12 mouse cellular contexts compared by ENCODE assay signal in genomic region chr4:115856282-115856681, GRCm38 (mm10). TPM values are rescaled to one million over a fixed set of nuclear protein-coding genes. Genes with fewer than 3 reads are reported as not detected.
DNase-seq lines count a peak whose midpoint lies in the region; ATAC-seq and TF ChIP-seq lines count a peak whose summit lies in the region.
"Had no signal": no experiment of that assay in that cellular context is flagged by ENCODE, and none has a peak within 500 bp of the region (broad histone marks: within the 10 kb centered on the region; RNA-seq: fewer than 3 reads in every experiment).

No protein-coding gene starts in this region.

- intact Hi-C loops in heart, adult 2 months (cut with DNase I), result no loop called here
- intact Hi-C loops in heart, postnatal 36 days (cut with DNase I), result no loop called here

- TF ChIP-seq POLR2A in heart, adult 2 months (IDR thresholded peaks at IDR 0.05; ENCODE audit: insufficient read depth, low read depth, low read length), result no peak

- H3K9me3 ChIP-seq in heart, embryonic 12.5 days (replicated peaks), result no peaks in the 10 kb centered on the region
- no peaks in the 10 kb centered on the region for H3K9me3 ChIP-seq in liver, embryonic 12.5 days (replicated peaks)
- no peaks in the 10 kb centered on the region for H3K9me3 ChIP-seq in midbrain, postnatal 0 days (ENCODE audit: low read length)

- 0 out of 2 replicates have a peak, but pooled peaks cover 8% of the 10 kb centered on the region for H3K27me3 ChIP-seq in heart, embryonic 12.5 days (replicated peaks)
- H3K27me3 ChIP-seq in heart, adult 2 months (ENCODE audit: control insufficient read depth, insufficient read depth, low read length), result no peaks in the 10 kb centered on the region
- no peaks in the 10 kb centered on the region for H3K27me3 ChIP-seq in liver, embryonic 12.5 days (replicated peaks)
- H3K27me3 ChIP-seq in midbrain, postnatal 0 days (ENCODE audit: insufficient read depth, low read length), result no peaks in the 10 kb centered on the region

- peaks cover 29% of the 10 kb centered on the region for H3K4me1 ChIP-seq in heart, embryonic 12.5 days (replicated peaks)
- peaks cover 4% of the 10 kb centered on the region for H3K4me1 ChIP-seq in heart, adult 2 months (ENCODE audit: control insufficient read depth, insufficient read depth, low read length)
- H3K4me1 ChIP-seq in liver, embryonic 12.5 days, result peaks cover 69% of the 10 kb centered on the region
- H3K4me1 ChIP-seq in midbrain, postnatal 0 days (ENCODE audit: insufficient read depth, low read length), result peaks cover 5% of the 10 kb centered on the region; the same call in 1 of the 2 replicates

- no peak overlapping the region for H3K27ac ChIP-seq in heart, embryonic 12.5 days (ENCODE audit: poor library complexity, severe bottlenecking)
- H3K27ac ChIP-seq in heart, adult 2 months, result no peak overlapping the region
- H3K27ac ChIP-seq in liver, embryonic 12.5 days, result peak overlapping the region; percentile 90
- H3K27ac ChIP-seq in midbrain, postnatal 0 days (ENCODE audit: low read depth, low read length), result peak overlapping the region; percentile 38; the same call in 1 of the 2 replicates
- H3K27ac ChIP-seq: left cerebral cortex, adult 2 months had no signal

- no peaks in the 10 kb centered on the region for H3K79me2 ChIP-seq in heart, adult 2 months (replicated peaks; ENCODE audit: control insufficient read depth, insufficient read depth, low read length)

- no peak for DNase-seq in heart, adult 2 months
- peak; percentile 79 for DNase-seq in c-Kit-positive CD71-positive TER-119-positive erythroid progenitor cells, embryonic 14.5 days (ENCODE audit: low spot score)
- DNase-seq in midbrain, postnatal 0 days (ENCODE audit: low spot score), result no peak
- no peak for DNase-seq in adrenal gland, postnatal 25 days
- DNase-seq in right cerebral cortex, adult 2 months (ENCODE audit: low spot score in 2 of 2), result no peak
- DNase-seq in heart, postnatal 36 days, result no peak
- DNase-seq: kidney, adult 9 months; thymus, adult 2 months had no signal

- H3K4me3 ChIP-seq in heart, embryonic 12.5 days, result no peak overlapping the region
- H3K4me3 ChIP-seq in heart, adult 2 months, result no peak overlapping the region
- H3K4me3 ChIP-seq in liver, embryonic 12.5 days, result peak overlapping the region; percentile 12; the same call in 1 of the 2 replicates
- no peak overlapping the region for H3K4me3 ChIP-seq in midbrain, postnatal 0 days (ENCODE audit: low read depth, low read length)
- H3K4me3 ChIP-seq: left cerebral cortex, adult 2 months had no signal

- 26% methylated on average over 4 of the region's 4 CpGs for WGBS in heart, embryonic 12.5 days
- 76% methylated on average over 4 of the region's 4 CpGs for WGBS in heart, adult 2 months
- 17% methylated on average over 4 of the region's 4 CpGs for WGBS in liver, embryonic 12.5 days (ENCODE audit: insufficient replicate concordance)
- 33% methylated on average over 4 of the region's 4 CpGs for WGBS in midbrain, postnatal 0 days

- no peak overlapping the region for H3K4me2 ChIP-seq in heart, embryonic 12.5 days
- H3K4me2 ChIP-seq in liver, embryonic 12.5 days, result peak overlapping the region; percentile 59
- no peak overlapping the region for H3K4me2 ChIP-seq in midbrain, postnatal 0 days (ENCODE audit: low read depth, low read length, poor library complexity, severe bottlenecking)

- no peak for TF ChIP-seq CTCF in heart, adult 2 months (IDR thresholded peaks at IDR 0.05)
- no peak for TF ChIP-seq CTCF in midbrain, postnatal 0 days (IDR thresholded peaks at IDR 0.05)

- peak; percentile 87 for ATAC-seq in heart, embryonic 12.5 days (ENCODE audit: insufficient number of reproducible peaks, low FRiP score)
- ATAC-seq in liver, embryonic 12.5 days, result peak; percentile 97
- no peak for ATAC-seq in midbrain, postnatal 0 days (ENCODE audit: low FRiP score)

- no peak overlapping the region for H3K9ac ChIP-seq in heart, embryonic 12.5 days
- no peak overlapping the region for H3K9ac ChIP-seq in heart, adult 2 months (ENCODE audit: low read depth, low read length)
- H3K9ac ChIP-seq in liver, embryonic 12.5 days, result peak overlapping the region; percentile 40; the same call in 1 of the 2 replicates
- H3K9ac ChIP-seq in midbrain, postnatal 0 days (replicated peaks; ENCODE audit: low read length, poor library complexity, severe bottlenecking), result no peak overlapping the region

- no peak for TF ChIP-seq EP300 in heart, adult 2 months (IDR thresholded peaks at IDR 0.05; ENCODE audit: insufficient read depth, low read depth, low read length)

- H3K36me3 ChIP-seq in heart, embryonic 12.5 days, result peaks cover 40% of the 10 kb centered on the region
- H3K36me3 ChIP-seq in heart, adult 2 months (ENCODE audit: control insufficient read depth, insufficient read depth, low read length), result no peaks in the 10 kb centered on the region; the same call in 1 of the 2 replicates
- H3K36me3 ChIP-seq in liver, embryonic 12.5 days, result peaks cover 88% of the 10 kb centered on the region
- 0 out of 2 replicates have a peak, but pooled peaks cover 5% of the 10 kb centered on the region for H3K36me3 ChIP-seq in midbrain, postnatal 0 days (ENCODE audit: insufficient read depth, low read length)

RNA-seq across cellular contexts. Expression of gene Mknk1, which starts 17.3 kb away (rescaled TPM):
- 20.1 and 21.6 TPM in 2 replicates for polyA plus RNA-seq in heart, embryonic 12.5 days (2016; fragmentation: Nextera tagmentation; extraction: Ambion mirVana)
- 10 to 100 TPM; 18.3 to 20.6 TPM for total RNA-seq in heart, adult 2 months (2021)
- polyA plus RNA-seq in heart, adult 2 months (2012; rRNA removed), result 32.1 and 42.1 TPM in 2 replicates
- polyA plus RNA-seq in liver, embryonic 12.5 days (2016; fragmentation: Nextera tagmentation; extraction: Ambion mirVana), result 45.2 and 47.2 TPM in 2 replicates
- 18.5 and 27.8 TPM in 2 replicates for total RNA-seq in midbrain, postnatal 0 days (2014; rRNA removed)
- polyA plus RNA-seq in midbrain, postnatal 0 days (2015; fragmentation: Nextera tagmentation; extraction: Ambion mirVana), result 22.8 and 23.2 TPM in 2 replicates
- 53.9 and 62.4 TPM in 2 replicates for total RNA-seq in adrenal gland, postnatal 25 days (2021)
- 10 to 100 TPM; 22.8 to 23.8 TPM for total RNA-seq in heart, postnatal 36 days (2021)

RNA-seq across cellular contexts. Expression of gene Kncn, which starts 27.9 kb away (rescaled TPM):
- polyA plus RNA-seq in heart, embryonic 12.5 days (2016; fragmentation: Nextera tagmentation; extraction: Ambion mirVana), result not detected in 2 replicates
- total RNA-seq in heart, adult 2 months (2021), result not detected
- polyA plus RNA-seq in heart, adult 2 months (2012; rRNA removed), result 0.18 TPM in 1 of 2 replicates, not detected in the other
- polyA plus RNA-seq in liver, embryonic 12.5 days (2016; fragmentation: Nextera tagmentation; extraction: Ambion mirVana), result not detected in 2 replicates
- 0.09 and 0.11 TPM in 2 replicates for total RNA-seq in midbrain, postnatal 0 days (2014; rRNA removed)
- polyA plus RNA-seq in midbrain, postnatal 0 days (2015; fragmentation: Nextera tagmentation; extraction: Ambion mirVana), result 0.16 and 0.25 TPM in 2 replicates
- not detected in 2 replicates for total RNA-seq in adrenal gland, postnatal 25 days (2021)
- total RNA-seq in heart, postnatal 36 days (2021), result not detected
- polyA plus RNA-seq: gonadal fat pad, adult 2 months had no signal

RNA-seq across cellular contexts. Expression of gene Mob3c, which starts 28.4 kb away (rescaled TPM):
- polyA plus RNA-seq in heart, embryonic 12.5 days (2016; fragmentation: Nextera tagmentation; extraction: Ambion mirVana), result 6.7 TPM in 2 replicates
- 1 to 10 TPM; 3.2 to 4.3 TPM for total RNA-seq in heart, adult 2 months (2021)
- polyA plus RNA-seq in heart, adult 2 months (2012; rRNA removed), result 7.4 and 9.3 TPM in 2 replicates
- polyA plus RNA-seq in liver, embryonic 12.5 days (2016; fragmentation: Nextera tagmentation; extraction: Ambion mirVana), result 7.4 and 8.3 TPM in 2 replicates
- 3.7 and 12.1 TPM in 2 replicates for total RNA-seq in midbrain, postnatal 0 days (2014; rRNA removed)
- 2.8 and 3.1 TPM in 2 replicates for polyA plus RNA-seq in midbrain, postnatal 0 days (2015; fragmentation: Nextera tagmentation; extraction: Ambion mirVana)
- 12.0 and 18.9 TPM in 2 replicates for total RNA-seq in adrenal gland, postnatal 25 days (2021)
- 1 to 10 TPM; 4.7 to 5.4 TPM for total RNA-seq in heart, postnatal 36 days (2021)

RNA-seq across cellular contexts. Expression of gene 6430628N08Rik, which starts 34.2 kb away (rescaled TPM):
- polyA plus RNA-seq in heart, embryonic 12.5 days (2016; fragmentation: Nextera tagmentation; extraction: Ambion mirVana), result not detected in 2 replicates
- not detected for total RNA-seq in heart, adult 2 months (2021)
- not detected in 2 replicates for polyA plus RNA-seq in heart, adult 2 months (2012; rRNA removed)
- not detected in 2 replicates for polyA plus RNA-seq in liver, embryonic 12.5 days (2016; fragmentation: Nextera tagmentation; extraction: Ambion mirVana)
- 0.33 and 0.66 TPM in 2 replicates for total RNA-seq in midbrain, postnatal 0 days (2014; rRNA removed)
- polyA plus RNA-seq in midbrain, postnatal 0 days (2015; fragmentation: Nextera tagmentation; extraction: Ambion mirVana), result 0.94 and 1.2 TPM in 2 replicates
- total RNA-seq in adrenal gland, postnatal 25 days (2021), result not detected in 2 replicates
- total RNA-seq in heart, postnatal 36 days (2021), result not detected
- polyA plus RNA-seq: thymus, adult 2 months had no signal

Comparison
In these comparisons a context has a peak if more than half of its experiments do, and no peak if none do; other contexts are left out.
1. H3K27ac ChIP-seq: peak in liver, embryonic 12.5 days (single experiment) and midbrain, postnatal 0 days (single experiment); none in heart, embryonic 12.5 days (single experiment) and heart, adult 2 months (single experiment).